Mouse (Mus musculus) forebrain, embryonic 16.5 days (tissue): ENCODE measurements at regions not wholly inside any gene's neighbourhood (a gene's known extent, or its start where the extent isn't known, plus 50 kb on each side); places are given as distances from the start of the nearest gene placed in this dataset.
A peak's percentile ranks its signal among the peaks of the same experiment; 100 is the strongest.

Experiments used
- ATAC-seq: fragments of 200-750 bp; cut with Nextera tagmentation; 2 replicates; pipeline ENCODE4 v1.8.0; 2017; ENCODE audit warnings: mild to moderate bottlenecking, moderate library complexity
- H3K27ac ChIP-seq: fragments of 300-500 bp; sonication (generic); 2 replicates; pipeline ENCODE4 v1.5.1; 2014; ENCODE audit warnings: low read length, control low read depth
- H3K27me3 ChIP-seq: fragments of 300-500 bp; sonication (generic); replicated peaks from 2 replicates; pipeline ENCODE4 v1.6.1; 2014; ENCODE audit warnings: low read length; ENCODE audit not compliant: control insufficient read depth, insufficient read depth
- H3K36me3 ChIP-seq: fragments of 300-500 bp; sonication (generic); 2 replicates; pipeline ENCODE4 v1.6.1; 2014; ENCODE audit not compliant: control insufficient read depth, insufficient read depth
- H3K4me1 ChIP-seq: fragments of 300-500 bp; sonication (generic); replicated peaks from 2 replicates; pipeline ENCODE4 v1.6.1; 2014; ENCODE audit warnings: low read length; ENCODE audit not compliant: control insufficient read depth, insufficient read depth
- H3K4me2 ChIP-seq: fragments of 300-500 bp; sonication (generic); 2 replicates; pipeline ENCODE4 v1.6.1; 2014; ENCODE audit warnings: mild to moderate bottlenecking, low read length, control low read depth
- H3K4me3 ChIP-seq: fragments of 300-500 bp; sonication (generic); replicated peaks from 2 replicates; pipeline ENCODE4 v1.5.1; 2014; ENCODE audit warnings: mild to moderate bottlenecking, low read length, control low read depth
- H3K9ac ChIP-seq: fragments of 300-500 bp; sonication (generic); replicated peaks from 2 replicates; pipeline ENCODE4 v1.6.1; 2014; ENCODE audit warnings: low read depth, low read length, control low read depth
- H3K9me3 ChIP-seq: fragments of 300-500 bp; sonication (generic); 2 replicates; pipeline ENCODE4 v1.6.1; 2016; ENCODE audit warnings: low read length; ENCODE audit not compliant: control insufficient read depth
- WGBS: fragments of 180-500 bp; shearing (Covaris S2); extraction: QIAGEN DNeasy Blood & Tissue Kit; methylation state at CpG from one replicate; pipeline ENCODE4 v1.1.7; 2014; 5-methylcytosine and 5-hydroxymethylcytosine counted together

- no peak for ATAC-seq
- 79% methylated on average over 4 of the region's 4 CpGs for WGBS
- H3K9ac ChIP-seq: no peak overlapping the region
- no peaks in the 10 kb centered on the region for H3K36me3 ChIP-seq
- no peaks in the 10 kb centered on the region for H3K27me3 ChIP-seq
- H3K4me2 ChIP-seq: no peak overlapping the region
- H3K27ac ChIP-seq: no peak overlapping the region
- peaks cover 8% of the 10 kb centered on the region for H3K4me1 ChIP-seq
- no peak overlapping the region for H3K4me3 ChIP-seq
- H3K9me3 ChIP-seq: no peaks in the 10 kb centered on the region
Measured at GRCm38 (mm10) chr14:68927814-68928213, 366.3 kb downstream of the Synb start.

- Histone ChIP-seq H3K27me3 (no peaks in the 10 kb centered on the region), H3K27ac (peak overlapping the region; percentile 67), H3K4me2 (no peak overlapping the region), H3K4me1 (peaks cover 11% of the 10 kb centered on the region), H3K4me3 (no peak overlapping the region), H3K9me3 (no peaks in the 10 kb centered on the region), H3K36me3 (no peaks in the 10 kb centered on the region), H3K9ac (no peak overlapping the region; the same call in 1 of the 2 replicates)
- peak; percentile 99 for ATAC-seq
- 1% methylated on average over 2 of the region's 2 CpGs for WGBS
Measured at GRCm38 (mm10) chr14:68923054-68923453, 371.0 kb downstream of the Synb start.

- no peak overlapping the region for H3K9ac ChIP-seq
- 55% methylated on average over 2 of the region's 2 CpGs for WGBS
- peaks cover 11% of the 10 kb centered on the region for H3K4me1 ChIP-seq
- no peaks in the 10 kb centered on the region for H3K9me3 ChIP-seq
- no peaks in the 10 kb centered on the region for H3K27me3 ChIP-seq
- H3K4me2 ChIP-seq: no peak overlapping the region
- H3K27ac ChIP-seq: no peak overlapping the region
- no peak for ATAC-seq
- H3K4me3 ChIP-seq: no peak overlapping the region
- no peaks in the 10 kb centered on the region for H3K36me3 ChIP-seq
Measured at GRCm38 (mm10) chr14:68922035-68922434, 372.1 kb downstream of the Synb start.

GRCm38 (mm10) chr14:68918526-68919045 lies 375.5 kb downstream of the Synb start:
- peaks cover 11% of the 10 kb centered on the region for H3K4me1 ChIP-seq
- 83% methylated on average over 1 of the region's 1 CpGs for WGBS
- no peaks in the 10 kb centered on the region for H3K27me3 ChIP-seq
- H3K4me2 ChIP-seq: no peak overlapping the region
- no peak overlapping the region for H3K9ac ChIP-seq
- no peaks in the 10 kb centered on the region for H3K36me3 ChIP-seq
- no peak overlapping the region for H3K4me3 ChIP-seq
- no peaks in the 10 kb centered on the region for H3K9me3 ChIP-seq
- H3K27ac ChIP-seq: no peak overlapping the region
- ATAC-seq: no peak

- Histone ChIP-seq H3K4me2 (no peak overlapping the region), H3K9ac (no peak overlapping the region), H3K4me1 (no peaks in the 10 kb centered on the region), H3K9me3 (no peaks in the 10 kb centered on the region), H3K4me3 (no peak overlapping the region), H3K27ac (no peak overlapping the region), H3K27me3 (no peaks in the 10 kb centered on the region), H3K36me3 (no peaks in the 10 kb centered on the region)
- ATAC-seq: no peak
- 87% methylated on average over 3 of the region's 3 CpGs for WGBS
Measured at GRCm38 (mm10) chr14:68899921-68900320, 394.2 kb downstream of the Synb start.

GRCm38 (mm10) chr14:68877171-68877570 lies 416.9 kb downstream of the Synb start:
- no peaks in the 10 kb centered on the region for H3K27me3 ChIP-seq
- H3K4me2 ChIP-seq: no peak overlapping the region
- no peaks in the 10 kb centered on the region for H3K36me3 ChIP-seq
- no peak; the same call in 1 of the 2 replicates for ATAC-seq
- no peaks in the 10 kb centered on the region for H3K4me1 ChIP-seq
- WGBS: 32% methylated on average over 4 of the region's 4 CpGs
- no peak overlapping the region for H3K27ac ChIP-seq
- H3K4me3 ChIP-seq: no peak overlapping the region
- no peaks in the 10 kb centered on the region for H3K9me3 ChIP-seq
- H3K9ac ChIP-seq: no peak overlapping the region

GRCm38 (mm10) chr14:68861071-68861470 lies 433.0 kb downstream of the Synb start:
- no peak for ATAC-seq
- 95% methylated on average over 3 of the region's 3 CpGs for WGBS
- Histone ChIP-seq H3K27me3 (no peaks in the 10 kb centered on the region), H3K9me3 (no peaks in the 10 kb centered on the region), H3K4me2 (no peak overlapping the region), H3K4me3 (no peak overlapping the region), H3K27ac (no peak overlapping the region), H3K36me3 (no peaks in the 10 kb centered on the region), H3K9ac (no peak overlapping the region), H3K4me1 (no peaks in the 10 kb centered on the region)

GRCm38 (mm10) chr14:68857948-68858347 lies 436.2 kb downstream of the Synb start:
- Histone ChIP-seq H3K4me2 (no peak overlapping the region), H3K4me1 (no peaks in the 10 kb centered on the region), H3K27ac (no peak overlapping the region), H3K9ac (no peak overlapping the region), H3K27me3 (no peaks in the 10 kb centered on the region), H3K9me3 (no peaks in the 10 kb centered on the region), H3K36me3 (no peaks in the 10 kb centered on the region), H3K4me3 (no peak overlapping the region)
- no peak for ATAC-seq
- WGBS: 64% methylated on average over 1 of the region's 1 CpGs

GRCm38 (mm10) chr14:68848506-68848905 lies 445.6 kb downstream of the Synb start:
- Histone ChIP-seq H3K4me2 (no peak overlapping the region), H3K4me1 (no peaks in the 10 kb centered on the region), H3K9ac (no peak overlapping the region), H3K27me3 (no peaks in the 10 kb centered on the region), H3K9me3 (no peaks in the 10 kb centered on the region), H3K36me3 (no peaks in the 10 kb centered on the region), H3K27ac (no peak overlapping the region), H3K4me3 (no peak overlapping the region)
- no peak for ATAC-seq
- WGBS: 82% methylated on average over 4 of the region's 4 CpGs

GRCm38 (mm10) chr14:68847609-68848008 lies 446.5 kb downstream of the Synb start:
- no peak for ATAC-seq
- Histone ChIP-seq H3K9ac (no peak overlapping the region), H3K4me3 (no peak overlapping the region), H3K36me3 (no peaks in the 10 kb centered on the region), H3K27ac (no peak overlapping the region), H3K4me1 (no peaks in the 10 kb centered on the region), H3K9me3 (no peaks in the 10 kb centered on the region), H3K27me3 (no peaks in the 10 kb centered on the region), H3K4me2 (no peak overlapping the region)
